Mouse (Mus musculus) embryonic facial prominence, embryonic 12.5 days (tissue): ENCODE results near the gene Plagl2. TPM values are rescaled to one million over a fixed set of nuclear protein-coding genes. Genes with fewer than 3 reads are reported as not detected.

ENCODE experiments used
- ATAC-seq: fragments of 200-750 bp; cut with Nextera tagmentation; 2 replicates; pipeline ENCODE4 v1.8.0; 2017; ENCODE audit not compliant: insufficient number of reproducible peaks, insufficient read depth, low FRiP score, low TSS enrichment
- H3K27ac ChIP-seq: fragments of 300-500 bp; sonication (generic); 2 replicates; pipeline ENCODE4 v1.5.1; 2016; ENCODE audit warnings: mild to moderate bottlenecking
- H3K27me3 ChIP-seq: fragments of 300-500 bp; sonication (generic); 2 replicates; pipeline ENCODE4 v1.6.1; 2016; ENCODE audit warnings: mild to moderate bottlenecking, moderate library complexity
- H3K36me3 ChIP-seq: fragments of 300-500 bp; sonication (generic); 2 replicates; pipeline ENCODE4 v1.6.1; 2016; ENCODE audit warnings: mild to moderate bottlenecking
- H3K4me1 ChIP-seq: fragments of 300-500 bp; sonication (generic); 2 replicates; pipeline ENCODE4 v1.6.1; 2016
- H3K4me2 ChIP-seq: fragments of 300-500 bp; sonication (generic); replicated peaks from 2 replicates; pipeline ENCODE4 v1.6.1; 2016; ENCODE audit warnings: mild to moderate bottlenecking, moderate library complexity
- H3K4me3 ChIP-seq: fragments of 300-500 bp; sonication (generic); 2 replicates; pipeline ENCODE4 v1.5.1; 2016; ENCODE audit warnings: mild to moderate bottlenecking
- H3K9ac ChIP-seq: fragments of 300-500 bp; sonication (generic); 2 replicates; pipeline ENCODE4 v1.6.1; 2016; ENCODE audit warnings: mild to moderate bottlenecking, moderate library complexity
- H3K9me3 ChIP-seq: fragments of 300-500 bp; sonication (generic); 2 replicates; pipeline ENCODE4 v1.6.1; 2016; ENCODE audit warnings: mild to moderate bottlenecking, moderate library complexity
- WGBS: fragments of 180-500 bp; shearing (Covaris S2); methylation state at CpG from one replicate; pipeline ENCODE4 v1.1.7; 2016; 5-methylcytosine and 5-hydroxymethylcytosine counted together
- polyA plus RNA-seq: library from polyadenylated mRNA; unstranded; fragments of >200 nt; fragmentation: Nextera tagmentation; extraction: Ambion mirVana; gene quantifications from 2 replicates; pipeline ENCODE4 v1.2.1, GENCODE M21; 2016

The Plagl2 gene
- polyA plus RNA-seq, 1 experiment from 2014 or later: 16.7 TPM

- Histone ChIP-seq H3K27me3 (no peaks in the 10 kb centered on the region), H3K4me3 (no peak overlapping the region), H3K4me1 (peaks cover 26% of the 10 kb centered on the region), H3K9me3 (no peaks in the 10 kb centered on the region), H3K9ac (no peak overlapping the region), H3K36me3 (peaks cover 30% of the 10 kb centered on the region), H3K4me2 (no peak overlapping the region), H3K27ac (no peak overlapping the region)
- no peak for ATAC-seq
- 74% methylated on average over 2 of the region's 2 CpGs for WGBS
Observed at GRCm38 (mm10) chr2:153238406-153238805, 2.8 kb downstream of the Plagl2 start.

DNA sequence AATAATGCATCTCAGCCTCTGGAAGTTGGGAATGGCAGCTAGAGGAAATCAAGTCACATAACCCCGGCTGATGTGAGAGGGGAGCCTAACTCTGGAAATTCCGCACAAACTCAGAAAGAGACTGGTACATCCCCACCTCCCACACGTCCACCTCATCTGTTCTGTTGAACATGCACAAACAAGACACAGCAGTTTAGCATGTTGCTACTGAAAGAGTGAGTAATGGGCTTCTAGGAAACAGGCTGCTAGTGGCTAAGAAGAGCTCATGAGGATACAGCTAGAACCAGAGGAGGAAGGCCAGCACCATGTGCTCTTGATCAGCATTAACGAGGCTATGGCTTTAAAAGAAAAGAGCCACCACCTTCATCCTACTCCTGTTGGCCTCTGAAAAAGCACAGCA is 3.3 kb downstream of the Plagl2 start:
- H3K27me3 ChIP-seq: no peaks in the 10 kb centered on the region
- no peak for ATAC-seq
- H3K4me1 ChIP-seq: peaks cover 26% of the 10 kb centered on the region
- no peaks in the 10 kb centered on the region for H3K9me3 ChIP-seq
- peaks cover 31% of the 10 kb centered on the region for H3K36me3 ChIP-seq
- H3K9ac ChIP-seq: no peak overlapping the region
- no peak overlapping the region for H3K27ac ChIP-seq
- 69% methylated on average over 4 of the region's 4 CpGs for WGBS
- H3K4me2 ChIP-seq: no peak overlapping the region
- H3K4me3 ChIP-seq: no peak overlapping the region

DNA sequence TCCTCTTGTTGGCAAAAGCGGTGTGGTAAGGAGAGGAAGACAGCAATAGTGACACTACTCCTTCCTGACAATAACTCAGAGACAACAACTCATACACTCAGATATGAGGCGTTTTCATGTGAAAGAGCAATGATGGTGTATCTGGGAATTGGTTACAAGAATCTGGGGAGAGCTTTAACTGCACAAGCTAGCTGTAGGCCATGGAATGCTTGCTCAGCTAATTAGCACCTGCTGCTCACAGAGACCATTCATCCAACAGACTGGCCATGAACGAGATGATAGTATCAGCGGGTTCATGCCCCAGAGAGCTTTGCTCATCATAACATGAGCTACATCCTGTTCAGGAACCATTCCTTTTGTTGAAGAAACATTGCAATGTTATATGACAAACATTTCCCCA is 4.0 kb downstream of the Plagl2 start:
- H3K4me2 ChIP-seq: no peak overlapping the region
- peaks cover 35% of the 10 kb centered on the region for H3K36me3 ChIP-seq
- WGBS: 78% methylated on average over 4 of the region's 4 CpGs

GRCm38 (mm10) chr2:153228523-153228922 is 12.7 kb downstream of the Plagl2 start:
- Histone ChIP-seq H3K4me2 (no peak overlapping the region), H3K4me3 (no peak overlapping the region), H3K9ac (no peak overlapping the region), H3K4me1 (peaks cover 13% of the 10 kb centered on the region), H3K27me3 (no peaks in the 10 kb centered on the region), H3K27ac (no peak overlapping the region), H3K9me3 (no peaks in the 10 kb centered on the region), H3K36me3 (peaks cover 50% of the 10 kb centered on the region)
- WGBS: 83% methylated on average over 5 of the region's 5 CpGs
- no peak for ATAC-seq

More for the DNA sequence above, 4.0 kb downstream of the Plagl2 start:
- H3K4me1 ChIP-seq: peaks cover 21% of the 10 kb centered on the region
- H3K27ac ChIP-seq: no peak overlapping the region
- no peak overlapping the region for H3K9ac ChIP-seq
- ATAC-seq: no peak
- H3K4me3 ChIP-seq: no peak overlapping the region
- H3K9me3 ChIP-seq: no peaks in the 10 kb centered on the region
- no peaks in the 10 kb centered on the region for H3K27me3 ChIP-seq

DNA sequence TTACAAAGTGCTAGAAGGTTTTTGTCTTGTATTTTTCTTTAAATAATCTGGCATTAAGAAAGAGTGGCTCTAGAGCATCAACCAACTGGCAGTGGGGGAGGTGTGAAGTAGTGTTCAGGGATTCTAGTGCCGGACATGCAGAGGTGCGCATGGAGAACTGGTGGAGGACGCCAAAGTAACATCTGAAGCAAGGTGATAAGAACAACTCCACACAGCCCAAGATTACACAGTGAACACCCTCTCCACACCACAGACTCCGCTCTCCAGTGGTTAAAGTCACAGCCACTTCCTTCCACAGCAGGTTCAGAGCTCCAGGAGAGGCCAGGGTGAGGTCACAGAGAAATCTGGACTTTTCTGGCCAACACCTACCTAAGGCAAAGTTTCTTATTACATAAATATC is 13.3 kb downstream of the Plagl2 start:
- Histone ChIP-seq H3K9ac (no peak overlapping the region), H3K27ac (no peak overlapping the region), H3K27me3 (no peaks in the 10 kb centered on the region), H3K36me3 (peaks cover 48% of the 10 kb centered on the region), H3K4me2 (no peak overlapping the region), H3K4me1 (peaks cover 13% of the 10 kb centered on the region), H3K4me3 (no peak overlapping the region), H3K9me3 (no peaks in the 10 kb centered on the region)
- no peak for ATAC-seq
- WGBS: 89% methylated on average over 4 of the region's 4 CpGs

GRCm38 (mm10) chr2:153225595-153225953 is 15.7 kb downstream of the Plagl2 start:
- H3K9ac ChIP-seq: peak overlapping the region; percentile 82; the same call in 1 of the 2 replicates
- peaks cover 13% of the 10 kb centered on the region for H3K4me1 ChIP-seq
- H3K9me3 ChIP-seq: no peaks in the 10 kb centered on the region
- H3K36me3 ChIP-seq: peaks cover 28% of the 10 kb centered on the region
- H3K27me3 ChIP-seq: no peaks in the 10 kb centered on the region
- ATAC-seq: no peak
- peak overlapping the region; percentile 80 for H3K4me2 ChIP-seq
- H3K4me3 ChIP-seq: peak overlapping the region; percentile 61
- no peak overlapping the region for H3K27ac ChIP-seq
- 9% methylated on average over 3 of the region's 3 CpGs for whole genome bisulfite sequencing

DNA sequence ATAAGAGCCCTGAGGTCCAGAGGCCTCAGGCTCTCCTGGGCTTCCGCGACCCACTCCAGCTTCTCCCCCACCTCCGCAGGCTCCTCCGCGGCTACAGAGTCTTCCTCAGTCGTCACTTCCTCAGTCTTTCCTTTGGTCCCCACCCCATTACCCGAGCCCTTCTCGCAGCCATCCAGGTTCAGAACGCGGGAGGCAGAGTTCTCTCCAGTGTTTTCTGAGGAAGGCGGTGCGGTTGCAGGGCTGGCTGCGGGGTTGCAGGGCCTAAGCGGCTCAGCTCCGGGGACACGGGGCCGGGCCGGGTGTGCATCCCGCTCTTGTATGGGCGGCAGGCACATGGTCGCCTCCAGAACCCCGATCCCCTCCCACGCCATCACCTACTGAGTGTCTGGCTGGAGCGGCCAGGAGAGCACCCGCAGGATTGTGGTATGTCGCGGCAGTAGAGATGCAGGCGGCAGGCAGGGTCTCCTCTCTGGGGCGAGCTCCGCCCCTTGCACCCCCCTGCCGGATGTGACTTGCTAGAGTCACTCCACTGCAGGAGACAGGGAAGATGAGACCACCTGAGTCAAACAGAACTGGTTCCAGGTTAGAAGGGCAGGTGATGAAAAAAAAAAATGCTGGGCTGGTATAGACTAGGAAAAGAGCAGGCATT is 16.2 kb downstream of the Plagl2 start, which contains the start of gene Tspyl3:
Gene Tspyl3, minus strand, starts transcription at position 496 of the 649 bp plus-strand sequence.
- Histone ChIP-seq H3K27me3 (no peaks in the 10 kb centered on the region), H3K4me1 (peaks cover 13% of the 10 kb centered on the region), H3K4me3 (peak within 1 kb of the TSS; percentile 61), H3K27ac (peak within 1 kb of the TSS; percentile 84), H3K4me2 (peak within 1 kb of the TSS; percentile 80), H3K9ac (peak within 1 kb of the TSS; percentile 82), H3K36me3 (peaks cover 23% of the 10 kb centered on the region), H3K9me3 (no peaks in the 10 kb centered on the region)
- ATAC-seq: no peak
- 3% methylated on average over 31 of the region's 31 CpGs for WGBS

GRCm38 (mm10) chr2:153222566-153222965 is 18.7 kb downstream of the Plagl2 start:
- no peak for ATAC-seq
- no peaks in the 10 kb centered on the region for H3K9me3 ChIP-seq
- no peak overlapping the region for H3K27ac ChIP-seq
- 93% methylated on average over 2 of the region's 2 CpGs for WGBS
- no peak overlapping the region for H3K4me3 ChIP-seq
- H3K27me3 ChIP-seq: no peaks in the 10 kb centered on the region
- H3K9ac ChIP-seq: no peak overlapping the region
- no peak overlapping the region for H3K4me2 ChIP-seq
- 0 out of 2 replicates have a peak, but pooled peaks cover 2% of the 10 kb centered on the region for H3K36me3 ChIP-seq
- peaks cover 13% of the 10 kb centered on the region for H3K4me1 ChIP-seq

GRCm38 (mm10) chr2:153222130-153222529 is 19.1 kb downstream of the Plagl2 start:
- ATAC-seq: no peak

GRCm38 (mm10) chr2:153221620-153222019 is 19.6 kb downstream of the Plagl2 start:
- H3K4me3 ChIP-seq: no peak overlapping the region
- H3K9ac ChIP-seq: no peak overlapping the region
- no peak for ATAC-seq
- no peak overlapping the region for H3K27ac ChIP-seq
- H3K9me3 ChIP-seq: no peaks in the 10 kb centered on the region
- peaks cover 12% of the 10 kb centered on the region for H3K4me1 ChIP-seq
- WGBS: 93% methylated on average over 4 of the region's 4 CpGs
- no peaks in the 10 kb centered on the region for H3K36me3 ChIP-seq
- H3K4me2 ChIP-seq: no peak overlapping the region
- no peaks in the 10 kb centered on the region for H3K27me3 ChIP-seq

More at GRCm38 (mm10) chr2:153222130-153222529, 19.1 kb downstream of the Plagl2 start:
- no peak overlapping the region for H3K4me3 ChIP-seq
- no peaks in the 10 kb centered on the region for H3K9me3 ChIP-seq
- no peak overlapping the region for H3K9ac ChIP-seq
- no peak overlapping the region for H3K27ac ChIP-seq
- no peaks in the 10 kb centered on the region for H3K36me3 ChIP-seq
- no peaks in the 10 kb centered on the region for H3K27me3 ChIP-seq
- H3K4me1 ChIP-seq: peaks cover 13% of the 10 kb centered on the region
- no peak overlapping the region for H3K4me2 ChIP-seq

- H3K9me3 ChIP-seq: no peaks in the 10 kb centered on the region
- 74% methylated on average over 3 of the region's 3 CpGs for WGBS
- H3K9ac ChIP-seq: no peak overlapping the region
Observed at GRCm38 (mm10) chr2:153218516-153218915, 22.7 kb downstream of the Plagl2 start.

DNA sequence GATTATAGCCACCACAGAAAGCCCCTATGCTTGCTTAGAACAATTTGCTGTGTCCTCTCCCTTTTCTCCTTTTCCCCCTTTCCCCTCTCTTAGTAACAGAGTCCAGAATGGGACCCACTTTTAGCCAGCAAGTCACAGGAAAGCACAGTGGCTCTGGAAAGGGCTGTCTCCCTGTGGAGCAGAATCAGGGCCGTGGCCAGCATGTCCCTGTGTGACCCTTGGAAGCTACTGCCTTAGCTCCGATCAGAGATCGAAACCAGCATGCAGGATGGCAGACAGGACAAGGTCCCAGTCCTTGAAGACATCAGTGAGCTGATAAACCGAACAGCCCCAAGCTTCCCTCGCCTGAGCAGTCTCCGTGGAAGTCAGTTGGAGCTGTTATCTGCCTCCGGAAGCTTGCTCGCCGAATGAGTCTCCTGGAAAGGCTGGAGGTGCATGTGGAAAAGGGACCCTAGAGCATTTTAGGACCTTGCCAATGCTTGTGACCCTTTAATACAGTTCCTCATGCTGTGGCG is 23.3 kb downstream of the Plagl2 start:
- H3K9me3 ChIP-seq: no peaks in the 10 kb centered on the region
- no peak overlapping the region for H3K27ac ChIP-seq
- no peak overlapping the region for H3K4me2 ChIP-seq
- H3K27me3 ChIP-seq: no peaks in the 10 kb centered on the region
- no peak overlapping the region for H3K9ac ChIP-seq
- peaks cover 4% of the 10 kb centered on the region; the same call in 1 of the 2 replicates for H3K4me1 ChIP-seq
- 87% methylated on average over 10 of the region's 10 CpGs for WGBS
- no peak overlapping the region for H3K4me3 ChIP-seq
- H3K36me3 ChIP-seq: no peaks in the 10 kb centered on the region
- ATAC-seq: no peak

More at GRCm38 (mm10) chr2:153218516-153218915, 22.7 kb downstream of the Plagl2 start:
- no peak for ATAC-seq
- no peaks in the 10 kb centered on the region for H3K27me3 ChIP-seq
- H3K4me2 ChIP-seq: no peak overlapping the region
- no peak overlapping the region for H3K27ac ChIP-seq
- peaks cover 4% of the 10 kb centered on the region; the same call in 1 of the 2 replicates for H3K4me1 ChIP-seq
- no peaks in the 10 kb centered on the region for H3K36me3 ChIP-seq
- H3K4me3 ChIP-seq: no peak overlapping the region
